Mouse (Mus musculus) ovary, postnatal 10 days (tissue): Measurements from ENCODE around the gene Trim69.
"Not testable (repeated sequence)": the region's sequence is repeated elsewhere in the genome, so short reads cannot be mapped to it uniquely, and the experiment has no call there.

Experiments used
- DNase-seq: peaks from one replicate; pipeline ENCODE4 v3.0.0; 2022; ENCODE audit warnings: low spot score

Trim69 gene

GRCm38 (mm10) chr2:122210534-122211228 lies 50.2 kb downstream of the Trim69 start:
- DNase-seq, result no peak

GRCm38 (mm10) chr2:122217075-122217474 lies 56.6 kb downstream of the Trim69 start:
- DNase-seq, result not testable (repeated sequence)

- no peak for DNase-seq
These were observed 57.7 kb downstream of the Trim69 start for GRCm38 (mm10) chr2:122218234-122218633.

- DNase-seq, result no peak
These were observed 60.9 kb downstream of the Trim69 start for GRCm38 (mm10) chr2:122221378-122221777.

- DNase-seq, result no peak
These were observed 61.3 kb downstream of the Trim69 start for GRCm38 (mm10) chr2:122221798-122222197.

- DNase-seq, result no peak
These were observed 61.8 kb downstream of the Trim69 start for GRCm38 (mm10) chr2:122222272-122222671.

- no peak for DNase-seq
These were observed 63.2 kb downstream of the Trim69 start for GRCm38 (mm10) chr2:122223654-122224053.
